Mouse (Mus musculus) leukemia stem cell, adult 10-12 weeks (primary cell): ENCODE data around the gene Man1a2. TPM values are rescaled to one million over a fixed set of nuclear protein-coding genes. Genes with fewer than 3 reads are reported as not detected.

Source experiments
- polyA plus RNA-seq: library from polyadenylated mRNA; stranded (reverse); fragments of >175 nt; gene quantifications from 2 replicates; pipeline ENCODE4 v1.2.3, GENCODE M21; 2012; ENCODE audit warnings: low replicate concordance

Man1a2 gene
- 83.2 and 124 TPM in 2 replicates for polyA plus RNA-seq

GRCm38 (mm10) chr3:100685087-100685762 lies at the start of gene Man1a2:
TSS of gene Man1a2 (minus strand) at chr3:100685503.

Other genes with a start within 250 kb of the Man1a2 start
- gene Tent5c, start 196.2 kb downstream of the Man1a2 start, polyA plus RNA-seq, result 11.4 and 15.8 TPM in 2 replicates
- not detected in 2 replicates for gene Vtcn1, start 140.0 kb upstream of the Man1a2 start, polyA plus RNA-seq
- 0.27 and 0.30 TPM in 2 replicates for gene Trim45, start 236.7 kb upstream of the Man1a2 start, polyA plus RNA-seq